Mouse (Mus musculus): Measurements from ENCODE around the gene Hk2. TPM values are rescaled to one million over a fixed set of nuclear protein-coding genes. Genes with fewer than 3 reads are reported as not detected.

The Hk2 gene
- polyA plus RNA-seq (2012; rRNA removed) (2.4 and 3.2 TPM in 2 replicates), polyA plus RNA-seq (2014; fragmentation: Nextera tagmentation; extraction: Ambion mirVana) (2.5 and 5.6 TPM in 2 replicates)

DNA sequence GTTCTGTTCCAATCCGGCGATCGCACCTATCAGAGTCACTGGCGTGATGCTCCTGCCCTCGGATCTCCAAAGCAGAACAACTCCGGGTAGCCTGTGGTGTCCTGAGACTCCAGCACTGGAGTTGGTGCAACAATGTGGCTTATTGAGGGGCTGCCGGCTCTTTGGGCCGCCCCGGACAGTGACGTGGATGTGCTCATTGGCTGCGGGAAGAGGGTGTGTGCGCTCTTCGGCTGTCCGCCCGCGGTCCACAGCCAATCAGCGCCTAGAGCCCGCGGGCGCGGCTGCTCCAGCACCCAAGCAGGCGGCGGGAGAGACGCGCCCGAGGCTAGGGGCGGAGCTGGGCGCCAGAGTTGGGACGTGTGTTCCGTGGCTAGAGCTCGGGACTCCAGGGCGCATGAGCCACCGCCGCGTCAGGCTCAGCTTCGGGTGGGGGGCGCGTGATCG lies at the start of gene Hk2:
TSS of gene Hk2 (minus strand) at position 134 of the 444 bp plus-strand sequence.
- H3K4me3 ChIP-seq (ENCODE audit: insufficient read depth in 1 of 2, low read depth in 2 of 2, low read length in 2 of 2): peak within 1 kb of the TSS; percentile 57 to 64
- TF ChIP-seq EP300 (IDR thresholded peaks at IDR 0.05; ENCODE audit: low read depth) (no peak; the same call in 1 of the 2 replicates), CTCF (IDR thresholded peaks at IDR 0.05; ENCODE audit: low read depth) (no peak; the same call in 1 of the 2 replicates)

GRCm38 (mm10) chr6:82821758-82822253 lies 47.6 kb upstream of the Hk2 start:
- H3K27me3 ChIP-seq (ENCODE audit: control insufficient read depth, insufficient read depth, low read length): no peaks in the 10 kb centered on the region
- H3K4me3 ChIP-seq (ENCODE audit: insufficient read depth in 1 of 2, low read depth in 2 of 2, low read length in 2 of 2): no peak overlapping the region
- no peaks in the 10 kb centered on the region for H3K9me3 ChIP-seq (ENCODE audit: control insufficient read depth, low read length)
- no peaks in the 10 kb centered on the region for H3K36me3 ChIP-seq (replicated peaks; ENCODE audit: control insufficient read depth, insufficient read depth, low read depth)
- no peak overlapping the region for H3K27ac ChIP-seq
- H3K4me2 ChIP-seq (ENCODE audit: low read depth): no peak overlapping the region
- TF ChIP-seq EP300 (IDR thresholded peaks at IDR 0.05; ENCODE audit: low read depth) (no peak), CTCF (IDR thresholded peaks at IDR 0.05; ENCODE audit: low read depth) (no peak)
- ATAC-seq (ENCODE audit: insufficient read depth) (peak; percentile 68), DNase-seq (ENCODE audit: low read depth in 3 of 3, low spot score in 3 of 3) (peak; percentile 46 to 57 (median 49))
- 2% methylated on average over 4 of the region's 4 CpGs for WGBS (ENCODE audit: insufficient replicate concordance)
- peaks cover 5 to 30% of the 10 kb centered on the region in 2 experiments; a peak in 3 of 4 replicates for H3K4me1 ChIP-seq (replicated peaks; ENCODE audit: control insufficient read depth in 2 of 2, insufficient read depth in 2 of 2, low read length in 1 of 2)
- no peak overlapping the region for H3K9ac ChIP-seq (replicated peaks)

More for the DNA sequence above, at the start of gene Hk2:
- peaks cover 5 to 22% of the 10 kb centered on the region in 2 experiments for H3K4me1 ChIP-seq (replicated peaks; ENCODE audit: control insufficient read depth in 2 of 2, insufficient read depth in 2 of 2, low read length in 1 of 2)
- 0 out of 2 replicates have a peak within 1 kb of the TSS, but pooled peaks have one; percentile 29 for H3K27ac ChIP-seq
- peak within 1 kb of the TSS; percentile 94 for H3K4me2 ChIP-seq (ENCODE audit: low read depth)
- H3K27me3 ChIP-seq (ENCODE audit: control insufficient read depth, insufficient read depth, low read length): no peaks in the 10 kb centered on the region
- no peaks in the 10 kb centered on the region for H3K9me3 ChIP-seq (ENCODE audit: control insufficient read depth, low read length)
- ATAC-seq (ENCODE audit: insufficient read depth): peak; percentile 97
- H3K9ac ChIP-seq (replicated peaks): peak within 1 kb of the TSS; percentile 51
- H3K36me3 ChIP-seq (replicated peaks; ENCODE audit: control insufficient read depth, insufficient read depth, low read depth): no peaks in the 10 kb centered on the region
- under 1% methylated on average over 39 of the region's 39 CpGs for WGBS (ENCODE audit: insufficient replicate concordance)
- peak; percentile 83 to 87 (median 84) for DNase-seq (ENCODE audit: low read depth in 3 of 3, low spot score in 3 of 3)

GRCm38 (mm10) chr6:82820716-82821115 lies 46.5 kb upstream of the Hk2 start:
- Histone ChIP-seq H3K27ac (no peak overlapping the region), H3K36me3 (replicated peaks; ENCODE audit: control insufficient read depth, insufficient read depth, low read depth) (no peaks in the 10 kb centered on the region), H3K9ac (replicated peaks) (no peak overlapping the region), H3K4me1 (replicated peaks; ENCODE audit: control insufficient read depth in 2 of 2, insufficient read depth in 2 of 2, low read length in 1 of 2) (peaks cover 5 to 30% of the 10 kb centered on the region in 2 experiments; a peak in 3 of 4 replicates), H3K4me3 (ENCODE audit: insufficient read depth in 1 of 2, low read depth in 2 of 2, low read length in 2 of 2) (no peak overlapping the region), H3K9me3 (ENCODE audit: control insufficient read depth, low read length) (no peaks in the 10 kb centered on the region), H3K27me3 (ENCODE audit: control insufficient read depth, insufficient read depth, low read length) (no peaks in the 10 kb centered on the region), H3K4me2 (ENCODE audit: low read depth) (no peak overlapping the region)
- DNase-seq (ENCODE audit: low read depth in 3 of 3, low spot score in 3 of 3) (no peak), ATAC-seq (ENCODE audit: insufficient read depth) (no peak)
- TF ChIP-seq CTCF (IDR thresholded peaks at IDR 0.05; ENCODE audit: low read depth) (no peak), EP300 (IDR thresholded peaks at IDR 0.05; ENCODE audit: low read depth) (no peak)
- 26% methylated on average over 3 of the region's 3 CpGs for WGBS (ENCODE audit: insufficient replicate concordance)

DNA sequence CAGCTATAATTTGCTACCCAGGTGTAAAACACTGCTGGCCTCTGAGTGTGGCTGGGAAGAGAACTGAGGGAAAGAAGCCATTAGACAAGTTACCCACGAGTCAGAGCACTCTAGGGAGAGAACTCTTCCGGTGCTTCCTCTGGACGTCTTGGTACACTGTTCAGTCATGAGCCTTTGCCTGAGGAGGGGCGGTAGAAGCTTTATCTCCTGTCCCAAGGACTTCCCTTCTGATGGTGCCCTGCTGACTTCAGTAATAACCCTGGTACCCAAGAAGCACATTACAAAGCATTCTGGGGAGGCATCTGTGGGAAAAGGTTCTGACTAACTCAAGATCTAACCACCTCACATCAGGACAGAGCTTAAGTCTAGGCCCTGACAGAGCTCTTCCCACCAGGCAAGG lies 40.6 kb upstream of the Hk2 start:
- H3K27ac ChIP-seq: no peak overlapping the region
- H3K36me3 ChIP-seq (replicated peaks; ENCODE audit: control insufficient read depth, insufficient read depth, low read depth): no peaks in the 10 kb centered on the region
- no peak overlapping the region for H3K4me3 ChIP-seq (ENCODE audit: insufficient read depth in 1 of 2, low read depth in 2 of 2, low read length in 2 of 2)
- H3K4me1 ChIP-seq (replicated peaks; ENCODE audit: control insufficient read depth in 2 of 2, insufficient read depth in 2 of 2, low read length in 1 of 2): peaks cover 0 to 4% of the 10 kb centered on the region in 2 experiments; a peak in 3 of 4 replicates
- 10% methylated on average over 4 of the region's 4 CpGs for WGBS (ENCODE audit: insufficient replicate concordance)
- ATAC-seq (ENCODE audit: insufficient read depth) (no peak), DNase-seq (ENCODE audit: low read depth in 3 of 3, low spot score in 3 of 3) (no peak)
- no peak overlapping the region for H3K9ac ChIP-seq (replicated peaks)
- H3K9me3 ChIP-seq (ENCODE audit: control insufficient read depth, low read length): no peaks in the 10 kb centered on the region
- TF ChIP-seq EP300 (IDR thresholded peaks at IDR 0.05; ENCODE audit: low read depth) (no peak), CTCF (IDR thresholded peaks at IDR 0.05; ENCODE audit: low read depth) (no peak)
- no peak overlapping the region for H3K4me2 ChIP-seq (ENCODE audit: low read depth)
- H3K27me3 ChIP-seq (ENCODE audit: control insufficient read depth, insufficient read depth, low read length): no peaks in the 10 kb centered on the region

GRCm38 (mm10) chr6:82807984-82808700 lies 33.9 kb upstream of the Hk2 start:
- no peaks in the 10 kb centered on the region for H3K9me3 ChIP-seq (ENCODE audit: control insufficient read depth, low read length)
- ATAC-seq (ENCODE audit: insufficient read depth): no peak
- DNase-seq (ENCODE audit: low read depth in 3 of 3, low spot score in 3 of 3): no peak
- peaks cover 0 to 4% of the 10 kb centered on the region in 2 experiments; a peak in 1 of 4 replicates for H3K4me1 ChIP-seq (replicated peaks; ENCODE audit: control insufficient read depth in 2 of 2, insufficient read depth in 2 of 2, low read length in 1 of 2)
- no peak overlapping the region for H3K4me3 ChIP-seq (ENCODE audit: insufficient read depth in 1 of 2, low read depth in 2 of 2, low read length in 2 of 2)
- no peaks in the 10 kb centered on the region for H3K27me3 ChIP-seq (ENCODE audit: control insufficient read depth, insufficient read depth, low read length)
- no peak overlapping the region for H3K27ac ChIP-seq
- no peak overlapping the region for H3K4me2 ChIP-seq (ENCODE audit: low read depth)
- TF ChIP-seq EP300 (IDR thresholded peaks at IDR 0.05; ENCODE audit: low read depth): no peak
- WGBS (ENCODE audit: insufficient replicate concordance): 73% methylated on average over 7 of the region's 7 CpGs
- no peaks in the 10 kb centered on the region for H3K36me3 ChIP-seq (replicated peaks; ENCODE audit: control insufficient read depth, insufficient read depth, low read depth)
- H3K9ac ChIP-seq (replicated peaks): no peak overlapping the region
